Mouse (Mus musculus) frontal cortex, adult (tissue): ENCODE data around the gene Pde7b.

Source experiments
- ATAC-seq: cut with Nextera tagmentation; 2 replicates; pipeline ENCODE4 v1.9.2; 2017; ENCODE audit warnings: mild to moderate bottlenecking, moderate library complexity, mixed read lengths; ENCODE audit not compliant: low TSS enrichment

The Pde7b gene

GRCm38 (mm10) chr10:20421299-20421883, 303.5 kb downstream of the Pde7b start:
- no peak; the same call in 1 of the 2 replicates for ATAC-seq

DNA sequence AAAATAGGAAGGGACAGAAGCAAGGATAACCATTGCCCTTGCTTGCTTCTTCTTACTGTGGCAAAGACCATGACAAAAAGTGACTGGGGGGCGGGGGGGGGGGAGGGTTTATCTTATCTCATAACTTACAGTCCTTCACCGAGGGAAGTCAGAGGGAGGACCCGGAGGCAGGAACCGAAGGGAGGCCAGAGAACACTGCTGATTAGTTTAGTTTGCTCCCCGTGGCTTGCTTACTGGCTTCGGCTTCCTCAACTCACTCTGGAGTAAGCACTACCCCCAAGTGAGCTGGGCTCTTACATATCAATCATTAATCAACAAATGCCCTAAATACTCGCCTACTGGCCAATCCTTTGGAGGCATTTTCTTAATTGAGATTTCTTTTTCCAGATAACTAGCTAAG, 304.6 kb downstream of the Pde7b start:
- no peak for ATAC-seq

GRCm38 (mm10) chr10:20418856-20419219, 306.0 kb downstream of the Pde7b start:
- ATAC-seq, result no peak

DNA sequence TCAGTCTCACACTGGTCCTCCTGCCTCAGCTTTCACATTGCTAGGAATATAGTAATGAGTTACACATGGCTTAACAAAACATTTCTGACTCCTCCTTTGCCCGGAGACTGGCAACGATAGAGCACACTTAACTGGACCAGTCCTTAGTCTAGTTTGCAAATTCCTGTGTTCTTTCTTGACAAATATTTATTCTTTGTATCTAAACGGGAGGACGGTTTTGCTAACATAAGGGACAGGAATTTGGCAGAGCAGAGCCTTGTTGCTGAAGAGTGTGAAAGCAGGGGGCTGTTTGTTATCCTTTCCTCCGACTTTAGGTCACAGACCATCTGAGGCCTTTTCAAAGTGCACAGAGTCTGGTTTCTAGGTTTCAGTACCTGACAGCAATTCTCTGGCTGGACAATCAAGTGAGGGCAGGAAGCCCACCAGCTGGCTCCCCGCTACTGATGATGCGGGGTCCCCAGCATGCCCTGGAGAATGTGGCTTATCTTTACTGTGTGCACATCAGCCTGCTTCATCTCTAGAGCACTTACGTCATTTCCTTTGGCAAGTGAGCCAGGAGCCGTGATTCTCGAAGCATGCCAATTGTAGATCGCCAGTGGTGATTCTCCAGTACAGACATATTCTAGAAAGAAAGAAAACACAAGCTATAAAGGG, 306.5 kb downstream of the Pde7b start:
- ATAC-seq, result no peak

GRCm38 (mm10) chr10:20409181-20409580, 315.7 kb downstream of the Pde7b start:
- ATAC-seq, result no peak

GRCm38 (mm10) chr10:20408336-20408735, 316.5 kb downstream of the Pde7b start:
- no peak for ATAC-seq

- peak; percentile 83 for ATAC-seq
Measured at GRCm38 (mm10) chr10:20405471-20405870, 319.4 kb downstream of the Pde7b start.

GRCm38 (mm10) chr10:20402941-20403340, 321.9 kb downstream of the Pde7b start:
- ATAC-seq, result no peak

GRCm38 (mm10) chr10:20400406-20400805, 324.5 kb downstream of the Pde7b start:
- no peak for ATAC-seq

GRCm38 (mm10) chr10:20398641-20399390, 326.1 kb downstream of the Pde7b start:
- 0 out of 2 replicates have a peak, but pooled peaks have one; percentile 31 for ATAC-seq

DNA sequence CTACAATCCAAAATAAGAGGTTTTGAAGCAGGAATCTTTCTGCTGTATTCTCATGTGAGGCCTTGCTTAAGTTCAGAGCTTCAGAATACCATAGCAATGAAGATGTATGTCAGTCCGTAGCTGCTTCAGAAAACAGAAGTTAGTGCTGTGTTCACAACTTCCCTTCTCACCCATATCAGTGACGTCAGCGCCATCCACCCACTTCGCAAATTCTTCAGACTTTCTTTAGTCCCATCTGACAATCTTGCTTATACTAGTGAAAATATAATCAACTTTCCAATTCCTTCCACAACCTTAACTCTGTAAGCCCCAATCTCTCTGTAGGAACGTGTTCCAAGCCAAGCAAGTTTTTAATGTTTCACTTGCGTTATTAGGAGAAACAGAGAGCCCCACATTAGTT, 326.7 kb downstream of the Pde7b start:
- peak; percentile 82 for ATAC-seq

GRCm38 (mm10) chr10:20395778-20396177, 329.1 kb downstream of the Pde7b start:
- ATAC-seq, result no peak

DNA sequence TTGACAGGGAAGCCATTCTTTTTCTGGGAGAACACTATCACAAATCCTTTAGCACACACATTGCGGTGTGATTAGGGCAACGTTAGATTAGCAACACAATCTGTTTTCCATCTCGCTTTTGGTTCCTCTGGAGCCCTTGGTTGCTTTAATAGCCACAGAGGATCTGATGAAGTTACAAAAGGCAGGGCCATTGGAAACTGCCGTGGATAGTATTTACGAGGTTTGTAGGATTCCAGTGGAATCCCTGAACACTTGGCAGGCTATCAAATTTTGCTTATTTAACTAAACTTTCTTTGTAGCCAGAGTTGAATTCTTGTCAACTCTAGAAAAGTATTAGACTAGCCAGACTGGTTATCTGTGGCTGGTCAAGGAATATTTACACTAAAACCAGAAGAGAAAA, 330.1 kb downstream of the Pde7b start:
- no peak for ATAC-seq

DNA sequence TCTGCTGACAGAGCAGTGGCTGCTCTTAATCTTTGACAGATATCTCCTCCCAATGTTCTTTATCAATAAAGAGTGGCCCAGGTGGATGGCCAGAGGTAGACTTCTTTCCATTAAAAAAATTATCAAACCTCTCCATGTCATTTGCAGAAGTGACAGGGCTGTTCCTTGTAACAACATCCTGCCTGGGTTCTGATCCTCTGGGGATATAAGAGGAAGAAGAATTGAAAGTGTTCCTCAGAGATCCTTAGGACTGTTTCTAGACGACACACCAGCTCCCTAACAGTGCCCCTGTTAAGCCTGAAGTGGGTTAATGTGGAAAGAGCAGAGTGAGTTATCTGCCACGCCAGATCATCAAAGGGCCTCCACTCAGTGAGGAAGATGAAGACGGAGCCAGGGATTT, 334.3 kb downstream of the Pde7b start:
- ATAC-seq, result no peak

DNA sequence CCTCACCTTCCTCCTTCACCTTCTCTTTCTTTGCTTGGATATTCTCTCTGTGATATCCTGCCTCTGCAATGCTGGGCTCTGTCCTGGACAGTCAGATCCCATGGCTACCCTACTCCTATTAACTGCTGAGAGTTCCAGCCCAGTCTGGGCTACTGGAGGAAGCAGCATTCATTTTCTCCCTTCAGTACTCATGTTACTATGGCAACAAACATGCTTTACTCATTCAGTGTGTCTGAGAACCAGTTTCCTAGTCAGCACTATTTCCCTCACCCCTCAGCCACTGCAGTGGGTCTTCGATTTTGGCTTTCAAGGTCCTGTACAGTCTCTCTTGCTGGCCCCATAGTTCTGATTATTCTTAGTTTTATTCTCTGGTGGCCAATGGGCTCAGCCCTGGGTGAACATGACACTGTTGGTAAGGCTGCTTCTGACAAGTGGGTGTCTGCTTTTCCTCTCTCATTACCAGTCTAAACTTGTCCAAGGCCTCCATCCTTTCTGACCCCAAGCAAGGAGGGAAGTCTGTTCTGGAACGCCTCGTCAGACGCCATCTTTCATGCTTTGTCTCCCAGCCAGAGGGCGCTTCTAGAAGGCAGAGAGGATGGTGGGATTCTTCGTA, 342.0 kb downstream of the Pde7b start:
- ATAC-seq, result peak; percentile 86

DNA sequence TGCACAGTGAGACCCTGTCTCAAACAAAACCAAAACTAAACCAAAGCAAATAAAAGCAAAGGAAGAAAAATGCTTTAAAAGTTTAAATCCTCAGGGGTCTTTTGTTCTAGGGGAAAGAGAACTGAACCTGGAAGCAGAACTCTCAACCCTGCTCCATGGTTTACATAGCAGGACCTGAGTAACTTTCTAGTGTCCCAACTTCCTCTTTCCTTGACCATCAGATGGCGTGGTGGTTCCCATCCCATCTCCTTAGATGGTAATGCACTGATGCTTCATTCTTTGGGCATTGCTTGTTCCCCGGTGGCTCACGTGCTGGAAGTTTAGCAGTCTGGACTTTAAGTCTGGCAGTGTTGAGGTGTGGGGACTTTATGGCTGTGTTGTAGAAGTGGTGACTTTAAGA, 343.5 kb downstream of the Pde7b start:
- ATAC-seq, result no peak

DNA sequence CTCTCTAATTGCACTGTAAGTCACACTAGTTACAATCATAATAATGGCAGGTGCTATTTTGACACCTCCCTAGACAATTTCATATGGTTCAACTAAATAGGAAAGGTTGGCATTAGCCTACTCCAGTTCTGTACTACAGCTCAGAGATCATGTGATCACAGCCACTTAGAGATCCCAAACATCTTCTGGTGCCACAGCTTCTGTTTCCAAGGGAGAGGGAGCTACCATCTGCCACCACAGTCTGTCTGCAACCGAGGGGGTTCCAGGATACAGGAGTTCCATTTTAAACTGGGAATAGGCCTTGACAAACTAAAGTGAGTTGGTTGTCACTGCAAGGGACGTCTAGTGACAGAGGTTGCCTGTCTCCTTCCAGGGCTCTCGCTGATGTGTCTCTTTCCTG, 344.1 kb downstream of the Pde7b start:
- ATAC-seq, result peak; percentile 92

GRCm38 (mm10) chr10:20379071-20379735, 345.7 kb downstream of the Pde7b start:
- ATAC-seq, result no peak

DNA sequence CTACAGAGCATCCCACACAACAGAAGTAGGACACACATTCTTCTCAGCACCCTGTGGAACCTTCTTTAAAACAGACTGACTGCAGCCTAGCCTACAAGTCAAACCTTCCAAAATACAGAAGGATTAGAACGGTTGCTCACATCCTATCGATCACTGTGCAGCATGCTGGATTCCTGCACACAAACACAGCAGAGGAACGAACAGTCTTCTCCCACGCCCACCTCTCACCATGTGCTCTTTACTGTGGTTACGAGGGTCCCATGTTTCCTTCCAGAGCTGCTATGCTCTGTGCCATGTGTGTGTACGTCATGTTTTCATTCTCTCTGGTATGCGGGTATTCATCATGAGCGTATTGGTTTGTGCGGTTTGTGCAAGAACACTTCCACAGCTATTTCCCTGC, 347.3 kb downstream of the Pde7b start:
- ATAC-seq, result no peak

GRCm38 (mm10) chr10:20372046-20372445, 352.8 kb downstream of the Pde7b start:
- no peak for ATAC-seq

DNA sequence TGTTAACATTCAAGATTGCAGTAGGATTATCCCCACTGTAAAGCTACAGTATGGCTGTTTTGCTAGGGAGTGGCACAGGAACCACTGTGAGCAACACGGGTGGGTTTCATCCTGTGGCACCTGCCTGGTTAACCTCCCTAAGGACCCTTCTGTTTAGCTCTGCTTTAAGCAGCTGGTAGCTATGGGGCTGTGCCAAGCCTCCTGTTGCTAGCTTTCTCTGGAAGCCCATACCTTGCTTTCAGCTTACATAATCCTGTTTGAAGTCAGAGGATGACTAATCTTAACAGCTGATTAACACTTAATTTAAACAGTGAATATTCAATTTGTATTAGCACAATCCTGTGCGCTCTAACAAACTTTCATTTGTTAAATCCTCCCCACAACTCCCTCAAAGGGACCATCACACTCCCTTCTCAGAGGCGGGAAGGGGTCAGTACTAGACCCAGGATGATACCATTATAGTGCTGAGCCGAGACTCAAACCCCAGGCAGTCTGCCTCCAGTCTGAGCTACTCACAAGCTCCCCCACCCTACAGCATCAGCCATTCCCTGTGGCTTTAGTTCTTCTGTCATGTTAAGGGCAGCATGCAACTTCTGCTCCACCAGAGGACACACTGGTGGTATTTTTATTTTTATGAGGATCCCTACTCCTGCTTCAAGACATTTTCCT, 362.3 kb downstream of the Pde7b start:
- 0 out of 2 replicates have a peak, but pooled peaks have one; percentile 22 for ATAC-seq
